Mouse (Mus musculus) intestine, embryonic 15.5 days (tissue): ENCODE measurements at regions not wholly inside any gene's neighbourhood (a gene's known extent, or its start where the extent isn't known, plus 50 kb on each side); places are given as distances from the start of the nearest gene placed in this dataset.

ENCODE experiments used
- ATAC-seq: fragments of 200-750 bp; cut with Nextera tagmentation; 2 replicates; pipeline ENCODE4 v1.8.0; 2017; ENCODE audit warnings: moderate TSS enrichment, moderate library complexity
- H3K27ac ChIP-seq: fragments of 300-500 bp; sonication (generic); 2 replicates; pipeline ENCODE4 v1.5.1; 2015; ENCODE audit warnings: mild to moderate bottlenecking, inconsistent platforms
- H3K27me3 ChIP-seq: fragments of 300-500 bp; sonication (generic); replicated peaks from 2 replicates; pipeline ENCODE4 v1.6.1; 2015; ENCODE audit warnings: inconsistent platforms
- H3K36me3 ChIP-seq: fragments of 300-500 bp; sonication (generic); 2 replicates; pipeline ENCODE4 v1.6.1; 2015; ENCODE audit warnings: inconsistent platforms
- H3K4me1 ChIP-seq: fragments of 300-500 bp; sonication (generic); replicated peaks from 2 replicates; pipeline ENCODE4 v1.6.1; 2015; ENCODE audit warnings: inconsistent platforms
- H3K4me2 ChIP-seq: fragments of 300-500 bp; sonication (generic); replicated peaks from 2 replicates; pipeline ENCODE4 v1.6.1; 2015; ENCODE audit warnings: mild to moderate bottlenecking, inconsistent platforms
- H3K4me3 ChIP-seq: fragments of 300-500 bp; sonication (generic); replicated peaks from 2 replicates; pipeline ENCODE4 v1.5.1; 2015; ENCODE audit warnings: inconsistent platforms
- H3K9ac ChIP-seq: fragments of 300-500 bp; sonication (generic); 2 replicates; pipeline ENCODE4 v1.6.1; 2015; ENCODE audit warnings: inconsistent platforms
- H3K9me3 ChIP-seq: fragments of 300-500 bp; sonication (generic); 2 replicates; pipeline ENCODE4 v1.6.1; 2016; ENCODE audit warnings: inconsistent platforms
- WGBS: fragments of 180-500 bp; shearing (Covaris S2); methylation state at CpG from one replicate; pipeline ENCODE4 v1.1.7; 2015; 5-methylcytosine and 5-hydroxymethylcytosine counted together

DNA sequence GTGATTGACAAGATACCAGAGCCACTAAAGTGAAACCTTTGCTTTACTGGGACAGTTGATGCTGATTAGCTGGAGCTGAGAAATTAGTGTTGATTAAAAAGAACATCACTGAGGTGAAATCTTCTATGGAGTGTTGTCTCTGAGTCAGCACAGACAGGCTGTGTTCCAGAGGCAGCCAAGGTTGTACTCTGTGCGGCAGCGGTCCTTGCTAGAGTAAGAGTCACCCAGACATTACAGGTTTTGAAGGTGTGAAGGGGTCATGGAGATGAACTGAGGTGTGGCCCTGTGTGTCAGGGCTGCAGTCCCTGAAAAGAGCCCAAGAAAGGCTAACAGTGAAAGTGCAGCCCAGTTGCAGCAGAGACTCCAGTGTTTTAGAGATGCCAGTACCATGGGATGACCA, 59.1 kb upstream of the Ywhaq start:
- 70% methylated on average over 2 of the region's 2 CpGs for WGBS
- Histone ChIP-seq H3K27me3 (no peaks in the 10 kb centered on the region), H3K9me3 (no peaks in the 10 kb centered on the region), H3K4me3 (no peak overlapping the region), H3K27ac (no peak overlapping the region), H3K4me1 (no peaks in the 10 kb centered on the region), H3K36me3 (no peaks in the 10 kb centered on the region), H3K9ac (no peak overlapping the region), H3K4me2 (no peak overlapping the region)
- ATAC-seq = no peak

GRCm38 (mm10) chr12:21472951-21473710, 55.7 kb upstream of the Ywhaq start:
- Histone ChIP-seq H3K36me3 (no peaks in the 10 kb centered on the region), H3K27ac (no peak overlapping the region), H3K4me1 (no peaks in the 10 kb centered on the region), H3K9ac (no peak overlapping the region), H3K9me3 (no peaks in the 10 kb centered on the region), H3K27me3 (no peaks in the 10 kb centered on the region), H3K4me2 (no peak overlapping the region), H3K4me3 (no peak overlapping the region)
- WGBS = 83% methylated on average over 6 of the region's 6 CpGs
- ATAC-seq = no peak

DNA sequence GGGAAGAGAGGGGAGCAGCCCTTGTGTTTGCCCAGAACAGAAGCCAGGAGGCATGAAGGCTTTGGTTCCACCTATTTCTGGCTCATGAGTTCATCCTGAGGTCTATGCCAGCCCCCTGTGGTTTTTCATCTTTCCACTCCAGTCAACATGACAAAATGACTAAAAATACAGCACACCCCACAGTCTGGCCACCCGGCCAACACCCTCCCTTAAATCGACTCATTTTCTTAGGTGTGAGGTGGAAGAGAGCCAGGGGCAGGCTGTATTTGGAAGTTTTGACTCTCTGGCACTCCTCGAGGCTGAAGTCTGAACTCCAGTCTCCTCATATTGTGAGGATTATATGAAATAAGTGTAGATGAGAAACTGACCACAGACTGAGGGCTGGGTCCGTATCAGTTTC, 55.0 kb upstream of the Ywhaq start:
- no peak overlapping the region for H3K9ac ChIP-seq
- 53% methylated on average over 4 of the region's 4 CpGs for WGBS
- 0 out of 2 replicates have a peak, but pooled peaks have one; percentile 34 for ATAC-seq

DNA sequence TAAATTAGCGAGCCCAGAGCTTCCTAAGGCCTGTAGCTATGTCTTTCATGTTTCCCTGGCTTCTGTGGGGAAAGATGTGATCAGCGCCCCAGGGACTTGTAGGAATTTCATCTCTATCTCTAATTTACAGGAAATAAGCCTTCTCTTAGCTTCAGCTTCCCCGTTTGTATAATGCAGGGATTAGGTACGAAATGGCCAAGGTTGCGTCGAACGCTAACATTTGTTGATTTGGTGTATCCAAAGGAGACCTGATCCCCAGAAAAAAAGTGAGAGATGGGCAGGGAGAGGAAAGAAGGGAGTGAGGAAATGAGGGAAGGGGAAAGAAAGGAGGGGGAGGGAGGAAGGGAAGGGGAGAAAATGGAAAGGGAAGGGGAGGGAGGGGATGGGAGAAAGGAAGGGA, 54.5 kb upstream of the Ywhaq start:
- no peak overlapping the region for H3K27ac ChIP-seq
- no peak overlapping the region for H3K4me3 ChIP-seq
- H3K9me3 ChIP-seq = no peaks in the 10 kb centered on the region
- no peak overlapping the region for H3K9ac ChIP-seq
- H3K36me3 ChIP-seq = no peaks in the 10 kb centered on the region
- H3K4me1 ChIP-seq = no peaks in the 10 kb centered on the region
- no peaks in the 10 kb centered on the region for H3K27me3 ChIP-seq
- ATAC-seq = no peak
- H3K4me2 ChIP-seq = no peak overlapping the region
- WGBS = 84% methylated on average over 7 of the region's 7 CpGs

More for the DNA sequence above, 55.0 kb upstream of the Ywhaq start:
- H3K36me3 ChIP-seq = no peaks in the 10 kb centered on the region
- H3K9me3 ChIP-seq = no peaks in the 10 kb centered on the region
- H3K4me3 ChIP-seq = no peak overlapping the region
- no peak overlapping the region for H3K4me2 ChIP-seq
- no peaks in the 10 kb centered on the region for H3K27me3 ChIP-seq
- H3K4me1 ChIP-seq = no peaks in the 10 kb centered on the region
- H3K27ac ChIP-seq = no peak overlapping the region

DNA sequence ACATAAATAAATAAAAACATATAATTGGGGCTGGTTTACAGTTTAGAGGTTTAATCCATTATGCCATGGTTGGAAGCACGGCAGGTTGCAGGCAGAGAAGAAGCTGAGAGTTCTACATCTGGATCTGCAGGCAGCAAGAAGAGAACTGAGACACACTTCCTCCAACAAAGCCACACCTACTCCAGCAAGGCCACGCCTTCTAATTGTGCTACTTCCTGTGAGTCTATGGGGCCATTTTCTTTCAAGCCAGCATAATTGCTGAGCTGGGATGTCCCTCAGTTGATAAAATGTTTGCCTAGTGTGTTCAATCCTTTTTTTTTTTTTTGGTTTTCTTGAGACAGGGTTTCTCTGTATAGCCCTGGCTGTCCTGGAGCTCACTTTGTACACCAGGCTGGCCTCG, 52.8 kb upstream of the Ywhaq start:
- no peak overlapping the region for H3K27ac ChIP-seq
- H3K4me2 ChIP-seq = no peak overlapping the region
- H3K27me3 ChIP-seq = no peaks in the 10 kb centered on the region
- H3K4me3 ChIP-seq = no peak overlapping the region
- H3K9ac ChIP-seq = no peak overlapping the region
- no peaks in the 10 kb centered on the region for H3K9me3 ChIP-seq
- no peaks in the 10 kb centered on the region for H3K36me3 ChIP-seq
- WGBS = 89% methylated on average over 3 of the region's 3 CpGs
- ATAC-seq = no peak
- H3K4me1 ChIP-seq = no peaks in the 10 kb centered on the region
